Mouse (Mus musculus) gastrocnemius, postnatal 36 days (tissue): ENCODE measurements at regions not wholly inside any gene's neighbourhood (a gene's known extent, or its start where the extent isn't known, plus 50 kb on each side); places are given as distances from the start of the nearest gene placed in this dataset.

Experiments used
- DNase-seq, 2 experiments: peaks; one replicate each; pipeline ENCODE4 v3.0.0; 2022
- intact Hi-C: fragments of 180-260 bp; cut with DNase I; formaldehyde crosslinking; loops from one replicate; pipeline ENCODE4 v1.15.1; 2025

DNA sequence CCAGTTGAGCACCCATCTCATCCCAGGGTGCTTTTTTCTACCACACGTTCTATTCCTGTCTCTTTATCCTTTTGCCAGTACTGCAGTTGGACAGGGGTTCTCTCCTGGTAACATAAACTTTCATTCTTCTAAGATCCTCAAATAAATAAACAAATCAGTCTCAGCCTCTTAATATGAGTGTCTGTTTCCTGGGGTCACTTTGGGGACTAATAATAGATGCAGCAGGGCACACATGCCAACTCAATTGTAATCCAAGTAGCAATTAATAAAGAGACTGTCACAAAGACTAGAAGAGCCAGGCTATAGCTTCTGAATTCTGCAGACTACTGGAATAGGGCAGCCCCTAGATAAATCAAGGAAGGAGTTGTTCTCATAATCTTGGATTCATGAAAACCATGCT is 108.9 kb downstream of the Uchl5 start:
- DNase-seq = no peak
- intact Hi-C loops = no loop called here

DNA sequence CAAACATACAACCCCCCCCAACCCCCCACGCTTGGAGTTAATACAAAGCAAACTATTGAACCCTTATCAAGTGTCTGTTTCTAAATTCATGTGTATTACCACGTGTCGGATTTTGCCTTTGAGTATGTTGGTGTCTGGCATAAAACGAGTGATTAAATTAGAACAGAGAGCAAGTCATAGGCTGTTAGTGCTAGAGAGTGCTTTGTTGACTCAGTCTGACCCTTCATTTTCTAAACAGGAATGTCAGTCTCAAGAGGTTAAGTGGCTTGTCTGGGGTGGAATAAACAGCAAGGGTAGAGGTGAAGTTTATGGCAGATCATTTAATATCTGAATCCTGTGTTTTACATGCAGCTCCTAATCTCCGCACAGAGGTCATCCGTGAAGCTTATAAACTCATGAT is 104.1 kb downstream of the Uchl5 start:
- DNase-seq = no peak
- intact Hi-C loops = no loop called here

DNA sequence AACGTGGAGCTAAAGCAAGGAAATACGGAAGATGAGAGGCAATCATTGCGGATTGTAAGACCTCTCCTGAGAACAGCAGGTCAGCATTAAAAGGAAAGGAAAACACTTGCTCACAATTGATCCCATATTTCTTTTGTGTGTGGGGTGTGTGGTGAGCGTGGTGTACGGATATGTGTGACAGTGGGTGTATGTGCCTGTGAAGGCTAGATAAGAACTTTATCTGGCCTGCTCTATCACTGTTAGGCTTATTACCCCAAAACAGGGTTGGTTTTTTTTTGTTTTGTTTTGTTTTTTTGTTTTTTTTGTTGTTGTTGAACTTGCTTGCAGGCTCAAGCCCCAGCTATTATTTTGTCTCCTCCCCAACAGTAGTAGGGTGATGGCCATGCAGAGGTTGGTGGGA is 102.5 kb downstream of the Uchl5 start:
- intact Hi-C loops = no loop called here
- no peak for DNase-seq

DNA sequence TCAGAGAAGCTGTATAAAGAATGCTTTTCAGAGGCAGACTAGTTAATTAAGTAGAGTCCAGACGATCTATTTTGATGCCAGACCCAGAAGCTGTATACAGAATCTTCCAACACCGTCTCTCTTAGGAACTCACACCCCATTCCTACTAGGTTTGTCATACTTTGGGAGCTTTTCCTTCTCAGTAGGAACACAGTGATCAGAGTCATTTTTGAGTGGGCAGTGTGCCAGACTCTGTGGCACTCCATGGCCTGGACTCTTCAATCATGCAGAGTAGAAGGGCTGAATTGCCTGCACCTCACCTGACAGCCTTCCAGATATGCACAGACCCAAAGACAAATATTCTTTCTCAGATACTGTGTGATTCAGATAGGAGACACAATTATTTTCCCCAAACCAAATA is 101.2 kb downstream of the Uchl5 start:
- intact Hi-C loops = no loop called here
- peak in 1 of 2 experiments; percentile 6 for DNase-seq

DNA sequence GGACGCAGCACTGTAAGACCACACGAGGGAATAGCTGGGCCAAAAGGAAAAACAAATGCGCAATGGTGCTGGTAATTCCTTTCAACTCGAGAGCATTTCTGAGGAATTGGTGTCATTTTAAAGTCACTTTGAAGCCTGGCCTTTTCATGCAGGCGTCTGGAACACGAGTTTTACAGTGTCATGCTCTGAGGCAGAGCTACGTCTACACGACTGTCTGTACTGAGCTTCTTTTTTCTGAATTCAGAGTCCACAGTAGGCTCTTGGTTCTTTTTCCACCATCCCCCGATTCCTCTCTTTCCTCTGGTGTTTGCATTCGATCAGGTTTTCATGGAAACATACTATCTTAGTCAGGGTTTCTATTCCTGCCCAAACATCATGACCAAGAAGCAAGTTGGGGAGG is 83.2 kb downstream of the Uchl5 start:
- no peak for DNase-seq
- intact Hi-C loops = no loop called here

DNA sequence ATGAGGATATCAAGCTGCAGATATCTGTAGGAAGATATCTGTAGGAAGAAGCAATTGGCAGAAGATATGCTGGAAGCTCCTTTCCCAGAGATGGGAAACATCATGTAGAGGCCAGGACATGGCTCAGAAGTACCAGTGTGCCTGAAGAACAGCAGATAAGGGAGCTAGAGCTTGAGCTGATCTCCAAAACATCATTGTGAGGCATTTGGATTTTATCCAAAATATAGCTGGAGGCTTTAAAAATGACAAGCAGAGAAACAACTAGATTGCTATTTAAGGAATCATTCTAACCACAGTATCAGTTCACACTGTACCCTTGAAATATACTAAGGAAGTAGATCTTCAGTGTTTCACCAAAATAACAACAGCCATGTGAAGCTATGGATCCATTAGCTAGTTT is 81.5 kb downstream of the Uchl5 start:
- intact Hi-C loops = no loop called here

More for the DNA sequence above, 81.5 kb downstream of the Uchl5 start:
- no peak for DNase-seq
